Mouse (Mus musculus) limb, embryonic 12.5 days (tissue): Measurements from ENCODE around the gene Odf4. TPM values are rescaled to one million over a fixed set of nuclear protein-coding genes. Genes with fewer than 3 reads are reported as not detected.

Source experiments
- ATAC-seq: fragments of 200-750 bp; cut with Nextera tagmentation; 2 replicates; pipeline ENCODE4 v1.8.0; 2017; ENCODE audit warnings: low read depth, moderate TSS enrichment; ENCODE audit not compliant: insufficient number of reproducible peaks, insufficient read depth, low FRiP score, low TSS enrichment
- H3K27ac ChIP-seq: fragments of 300-500 bp; sonication (generic); 2 replicates; pipeline ENCODE4 v1.5.1; 2016; ENCODE audit warnings: mild to moderate bottlenecking, moderate library complexity
- H3K27me3 ChIP-seq: fragments of 300-500 bp; sonication (generic); 2 replicates; pipeline ENCODE4 v1.6.1; 2016; ENCODE audit warnings: mild to moderate bottlenecking, moderate library complexity
- H3K36me3 ChIP-seq: fragments of 300-500 bp; sonication (generic); 2 replicates; pipeline ENCODE4 v1.6.1; 2016; ENCODE audit warnings: mild to moderate bottlenecking, moderate library complexity
- H3K4me1 ChIP-seq: fragments of 300-500 bp; sonication (generic); replicated peaks from 2 replicates; pipeline ENCODE4 v1.6.1; 2016
- H3K4me2 ChIP-seq: fragments of 300-500 bp; sonication (generic); 2 replicates; pipeline ENCODE4 v1.6.1; 2016; ENCODE audit warnings: mild to moderate bottlenecking, moderate library complexity
- H3K4me3 ChIP-seq: fragments of 300-500 bp; sonication (generic); replicated peaks from 2 replicates; pipeline ENCODE4 v1.5.1; 2016; ENCODE audit warnings: mild to moderate bottlenecking
- H3K9ac ChIP-seq: fragments of 300-500 bp; sonication (generic); replicated peaks from 2 replicates; pipeline ENCODE4 v1.6.1; 2016; ENCODE audit warnings: mild to moderate bottlenecking, moderate library complexity
- H3K9me3 ChIP-seq: fragments of 300-500 bp; sonication (generic); 2 replicates; pipeline ENCODE4 v1.6.1; 2016; ENCODE audit warnings: mild to moderate bottlenecking, moderate library complexity
- WGBS: fragments of 180-500 bp; shearing (Covaris S2); methylation state at CpG from one replicate; pipeline ENCODE4 v1.1.7; 2016; 5-methylcytosine and 5-hydroxymethylcytosine counted together
- polyA plus RNA-seq: library from polyadenylated mRNA; unstranded; fragments of >200 nt; fragmentation: Nextera tagmentation; extraction: Ambion mirVana; gene quantifications from 2 replicates; pipeline ENCODE4 v1.2.1, GENCODE M21; 2016

The Odf4 gene
- polyA plus RNA-seq, 1 experiment from 2014 or later: not detected

GRCm38 (mm10) chr11:68914566-68914965, 12.3 kb downstream of the Odf4 start:
- Histone ChIP-seq H3K27me3 (no peaks in the 10 kb centered on the region), H3K27ac (no peak overlapping the region), H3K4me2 (no peak overlapping the region), H3K9ac (no peak overlapping the region), H3K4me1 (peaks cover 18% of the 10 kb centered on the region), H3K36me3 (no peaks in the 10 kb centered on the region), H3K4me3 (no peak overlapping the region), H3K9me3 (no peaks in the 10 kb centered on the region)
- WGBS: 95% methylated on average over 4 of the region's 4 CpGs
- no peak for ATAC-seq

- no peak overlapping the region for H3K4me2 ChIP-seq
- ATAC-seq: no peak
- H3K4me1 ChIP-seq: peaks cover 18% of the 10 kb centered on the region
- H3K4me3 ChIP-seq: no peak overlapping the region
- 33% methylated on average over 14 of the region's 14 CpGs for WGBS
- H3K27ac ChIP-seq: peak overlapping the region; percentile 87
- no peaks in the 10 kb centered on the region for H3K9me3 ChIP-seq
- peaks cover 10% of the 10 kb centered on the region for H3K36me3 ChIP-seq
- no peak overlapping the region for H3K9ac ChIP-seq
- no peaks in the 10 kb centered on the region for H3K27me3 ChIP-seq
Observed at GRCm38 (mm10) chr11:68911531-68912177, 15.2 kb downstream of the Odf4 start.

GRCm38 (mm10) chr11:68908846-68909503, 17.9 kb downstream of the Odf4 start:
- Histone ChIP-seq H3K27me3 (no peaks in the 10 kb centered on the region), H3K4me2 (no peak overlapping the region), H3K4me1 (peaks cover 18% of the 10 kb centered on the region), H3K9me3 (no peaks in the 10 kb centered on the region), H3K4me3 (no peak overlapping the region), H3K36me3 (peaks cover 37% of the 10 kb centered on the region), H3K27ac (peak overlapping the region; percentile 54; the same call in 1 of the 2 replicates), H3K9ac (no peak overlapping the region)
- ATAC-seq: no peak
- 41% methylated on average over 7 of the region's 7 CpGs for WGBS

DNA sequence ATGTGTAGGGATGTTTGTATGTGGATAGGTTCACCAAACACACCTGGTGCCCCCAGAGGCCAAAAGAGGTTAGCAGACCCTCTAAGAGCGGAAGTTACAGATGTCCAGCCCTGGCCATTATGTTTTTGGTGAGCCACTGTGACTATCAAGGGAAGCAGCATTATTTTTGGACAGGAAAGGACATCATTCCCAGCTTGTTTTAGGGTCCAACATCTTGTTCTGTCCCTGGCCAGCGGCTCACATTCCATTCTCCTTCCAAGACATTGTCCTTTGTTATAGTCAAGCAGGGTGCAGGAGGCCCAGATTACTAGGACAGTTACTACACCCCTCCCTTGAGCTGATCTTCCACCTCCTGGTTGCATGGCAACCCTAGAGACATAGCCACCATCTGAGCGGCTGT, 19.6 kb downstream of the Odf4 start:
- peaks cover 51% of the 10 kb centered on the region for H3K36me3 ChIP-seq
- 82% methylated on average over 3 of the region's 3 CpGs for WGBS
- no peak overlapping the region for H3K4me3 ChIP-seq
- H3K9me3 ChIP-seq: no peaks in the 10 kb centered on the region
- ATAC-seq: no peak
- no peak overlapping the region for H3K4me2 ChIP-seq
- H3K27ac ChIP-seq: no peak overlapping the region
- H3K27me3 ChIP-seq: no peaks in the 10 kb centered on the region
- no peak overlapping the region for H3K9ac ChIP-seq
- peaks cover 19% of the 10 kb centered on the region for H3K4me1 ChIP-seq

DNA sequence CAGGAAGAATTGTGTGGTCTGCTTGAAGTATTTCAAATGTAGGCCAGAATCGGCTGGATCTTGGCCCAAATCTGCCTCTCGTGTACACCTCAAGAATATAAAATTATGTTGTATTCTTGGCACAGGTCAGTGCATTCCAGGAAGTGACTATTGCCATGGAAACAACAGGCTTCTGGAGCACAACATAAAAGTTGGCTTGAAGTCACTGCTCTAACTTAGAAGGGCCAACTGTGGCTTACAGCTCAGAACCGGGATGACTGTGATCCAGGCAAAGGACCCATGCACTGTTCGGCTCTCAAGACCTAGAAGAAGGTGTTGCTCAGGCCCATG, 20.5 kb downstream of the Odf4 start:
- peaks cover 51% of the 10 kb centered on the region for H3K36me3 ChIP-seq
- H3K9me3 ChIP-seq: no peaks in the 10 kb centered on the region
- peak overlapping the region; percentile 25; the same call in 1 of the 2 replicates for H3K27ac ChIP-seq
- H3K4me3 ChIP-seq: no peak overlapping the region
- no peak overlapping the region for H3K9ac ChIP-seq
- ATAC-seq: no peak
- H3K4me1 ChIP-seq: peaks cover 11% of the 10 kb centered on the region
- H3K4me2 ChIP-seq: no peak overlapping the region
- WGBS: 85% methylated on average over 4 of the region's 4 CpGs
- no peaks in the 10 kb centered on the region for H3K27me3 ChIP-seq

GRCm38 (mm10) chr11:68905665-68906460, 21.0 kb downstream of the Odf4 start:
- no peak overlapping the region for H3K9ac ChIP-seq
- no peak overlapping the region for H3K4me3 ChIP-seq
- H3K9me3 ChIP-seq: no peaks in the 10 kb centered on the region
- H3K4me1 ChIP-seq: peaks cover 7% of the 10 kb centered on the region; the same call in 1 of the 2 replicates
- peaks cover 51% of the 10 kb centered on the region for H3K36me3 ChIP-seq
- no peaks in the 10 kb centered on the region for H3K27me3 ChIP-seq
- WGBS: 91% methylated on average over 9 of the region's 9 CpGs
- H3K4me2 ChIP-seq: no peak overlapping the region
- peak overlapping the region; percentile 25; the same call in 1 of the 2 replicates for H3K27ac ChIP-seq
- no peak for ATAC-seq

DNA sequence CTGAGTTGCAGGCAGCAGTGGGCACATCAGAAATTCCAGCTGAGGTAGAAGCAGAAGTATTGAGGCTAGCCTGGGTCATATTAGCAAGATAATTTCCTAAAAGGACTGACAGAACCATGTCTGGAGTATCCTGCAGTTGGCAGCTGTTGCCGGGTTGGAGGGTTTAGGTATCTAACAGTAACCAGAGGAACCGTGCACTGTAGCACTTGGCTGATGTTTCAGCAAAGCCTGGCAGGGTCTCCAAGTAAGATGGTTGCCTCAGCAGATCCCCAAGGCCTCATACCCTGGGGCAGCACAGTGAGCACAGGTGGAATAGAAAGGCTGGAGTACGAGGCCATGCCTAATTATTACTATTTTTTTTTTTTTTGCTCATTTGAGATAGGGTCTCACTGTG, 21.7 kb downstream of the Odf4 start:
- peaks cover 7% of the 10 kb centered on the region; the same call in 1 of the 2 replicates for H3K4me1 ChIP-seq

GRCm38 (mm10) chr11:68904375-68905137, 22.3 kb downstream of the Odf4 start:
- H3K27me3 ChIP-seq: 0 out of 2 replicates have a peak, but pooled peaks cover 4% of the 10 kb centered on the region
- no peak for ATAC-seq
- H3K4me1 ChIP-seq: peaks cover 7% of the 10 kb centered on the region; the same call in 1 of the 2 replicates
- no peak overlapping the region for H3K4me2 ChIP-seq
- peak overlapping the region; percentile 62; the same call in 1 of the 2 replicates for H3K27ac ChIP-seq
- no peaks in the 10 kb centered on the region for H3K9me3 ChIP-seq
- WGBS: 84% methylated on average over 8 of the region's 8 CpGs
- H3K36me3 ChIP-seq: peaks cover 51% of the 10 kb centered on the region
- H3K9ac ChIP-seq: no peak overlapping the region
- no peak overlapping the region for H3K4me3 ChIP-seq

More for the DNA sequence above, 21.7 kb downstream of the Odf4 start:
- WGBS: 81% methylated on average over 3 of the region's 3 CpGs
- H3K27me3 ChIP-seq: no peaks in the 10 kb centered on the region
- no peaks in the 10 kb centered on the region for H3K9me3 ChIP-seq
- no peak overlapping the region for H3K4me3 ChIP-seq
- H3K4me2 ChIP-seq: no peak overlapping the region
- no peak overlapping the region for H3K9ac ChIP-seq
- peaks cover 51% of the 10 kb centered on the region for H3K36me3 ChIP-seq
- no peak for ATAC-seq
- peak overlapping the region; percentile 62; the same call in 1 of the 2 replicates for H3K27ac ChIP-seq

DNA sequence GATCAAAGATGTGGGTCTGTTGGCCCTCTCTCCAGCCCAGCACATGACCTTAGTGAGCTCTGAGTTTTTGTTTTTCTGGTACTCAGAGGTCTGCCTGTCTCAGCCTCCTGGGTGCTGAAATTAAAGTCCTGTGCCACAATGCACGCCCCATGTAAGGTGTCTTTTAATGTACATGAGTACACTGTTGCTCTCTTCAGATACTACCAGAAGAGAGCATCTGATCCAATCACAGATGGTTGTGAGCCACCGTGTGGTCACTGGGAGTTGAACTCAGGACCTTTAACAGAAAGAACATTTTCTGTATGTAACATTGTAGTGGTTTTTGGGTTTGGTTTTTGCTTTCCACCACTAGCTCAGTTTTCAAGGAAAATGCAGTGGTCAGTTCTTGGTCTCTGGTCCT, 23.1 kb downstream of the Odf4 start:
- Histone ChIP-seq H3K4me2 (no peak overlapping the region), H3K9me3 (no peaks in the 10 kb centered on the region), H3K36me3 (peaks cover 51% of the 10 kb centered on the region), H3K4me3 (no peak overlapping the region), H3K27ac (no peak overlapping the region), H3K27me3 (peaks cover 4% of the 10 kb centered on the region; the same call in 1 of the 2 replicates), H3K9ac (no peak overlapping the region), H3K4me1 (peaks cover 7% of the 10 kb centered on the region; the same call in 1 of the 2 replicates)
- 92% methylated on average over 2 of the region's 2 CpGs for WGBS
- no peak for ATAC-seq

DNA sequence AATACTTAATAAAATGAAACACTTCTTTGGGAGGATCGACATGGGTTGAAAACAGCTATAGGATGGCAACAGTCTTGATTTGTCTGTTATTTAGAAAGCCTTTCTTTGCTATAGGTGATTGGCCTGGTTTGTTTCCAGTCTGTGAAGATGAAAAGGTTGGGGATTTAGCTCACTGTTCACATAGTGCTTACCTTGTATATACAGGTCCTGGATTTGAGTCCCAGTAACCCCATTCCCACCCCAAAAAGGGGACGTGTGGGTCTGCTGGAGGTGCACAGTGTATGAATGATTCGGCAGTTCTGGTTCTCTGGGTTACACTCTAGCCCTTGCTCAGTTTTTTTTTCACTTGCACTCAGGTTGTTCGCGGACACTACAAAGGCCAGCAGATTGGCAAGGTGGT, 24.1 kb downstream of the Odf4 start:
- peak overlapping the region; percentile 95 for H3K9ac ChIP-seq
- WGBS: 88% methylated on average over 5 of the region's 5 CpGs
- H3K27ac ChIP-seq: no peak overlapping the region
- H3K4me3 ChIP-seq: peak overlapping the region; percentile 87
- peak overlapping the region; percentile 85 for H3K4me2 ChIP-seq
- no peak for ATAC-seq
- no peaks in the 10 kb centered on the region for H3K9me3 ChIP-seq
- peaks cover 4% of the 10 kb centered on the region; the same call in 1 of the 2 replicates for H3K27me3 ChIP-seq
- peaks cover 7% of the 10 kb centered on the region; the same call in 1 of the 2 replicates for H3K4me1 ChIP-seq
- peaks cover 51% of the 10 kb centered on the region for H3K36me3 ChIP-seq
